Mouse (Mus musculus): ENCODE measurements around the gene Panx1.

Gene Panx1

DNA sequence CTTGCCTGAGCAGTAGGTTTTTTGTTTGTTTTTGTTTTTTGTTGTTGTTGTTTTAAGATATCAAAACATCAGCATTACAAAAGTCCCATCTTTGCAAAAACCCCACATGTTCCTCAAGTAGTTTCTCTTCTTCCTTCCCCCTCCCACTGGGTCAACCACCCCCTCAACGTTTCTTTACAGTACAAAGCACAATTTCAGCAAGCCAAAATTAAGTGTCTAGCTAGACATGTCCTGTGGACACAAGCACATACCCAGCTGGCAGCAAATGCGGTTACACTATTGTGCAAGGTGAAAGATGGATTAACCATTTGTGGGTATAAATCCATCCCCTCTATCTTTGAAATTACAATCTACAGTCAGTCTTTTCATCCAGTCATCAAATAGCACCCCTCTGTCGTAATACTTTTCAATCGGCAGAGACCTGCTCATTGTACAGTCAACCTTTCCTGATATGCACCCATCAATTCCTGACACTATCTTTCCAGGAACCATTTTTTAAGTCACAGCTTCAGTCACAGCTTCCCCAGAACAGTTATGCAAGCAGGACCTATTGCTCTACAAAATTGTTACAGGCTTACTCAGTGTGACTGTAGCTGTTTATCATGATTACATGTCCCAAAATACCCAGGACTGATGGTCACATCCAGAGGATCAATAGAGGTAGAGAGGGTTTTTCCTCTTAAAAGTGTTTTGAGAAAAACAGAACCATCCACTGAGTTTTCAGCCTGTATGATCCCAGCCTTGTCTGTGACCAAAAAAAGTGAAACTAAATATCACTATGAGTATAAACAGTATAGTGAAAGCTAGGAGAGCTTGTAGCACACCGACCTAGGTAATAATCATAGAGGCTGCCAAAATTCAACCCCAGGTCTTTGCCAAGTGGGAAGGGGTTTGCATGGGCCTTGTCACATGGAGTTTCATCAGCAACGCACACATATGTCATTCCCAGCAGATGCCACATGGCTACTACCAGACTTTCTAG is 70.7 kb downstream of the Panx1 start:
- in situ Hi-C loops (cut with MseI, MboI), result no loop called here

DNA sequence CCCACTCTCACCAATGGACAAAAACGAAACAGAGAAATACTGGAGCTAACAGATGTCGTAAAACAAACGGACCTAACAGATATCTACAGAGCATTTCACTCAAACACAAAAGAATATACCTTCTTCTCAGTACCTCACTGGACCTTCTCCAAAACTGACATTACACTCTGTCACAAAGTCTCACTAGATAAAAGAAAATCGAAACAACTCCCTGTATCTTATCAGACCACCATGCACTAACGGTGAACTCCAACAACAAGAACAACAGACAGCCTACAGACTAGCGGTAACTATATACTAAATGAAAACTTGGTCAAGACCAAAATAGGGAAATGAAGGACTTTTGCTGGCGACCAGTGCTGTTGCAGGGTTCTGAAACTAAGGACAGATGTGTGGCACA is 71.5 kb downstream of the Panx1 start:
- in situ Hi-C loops (cut with MseI, MboI), result no loop called here

DNA sequence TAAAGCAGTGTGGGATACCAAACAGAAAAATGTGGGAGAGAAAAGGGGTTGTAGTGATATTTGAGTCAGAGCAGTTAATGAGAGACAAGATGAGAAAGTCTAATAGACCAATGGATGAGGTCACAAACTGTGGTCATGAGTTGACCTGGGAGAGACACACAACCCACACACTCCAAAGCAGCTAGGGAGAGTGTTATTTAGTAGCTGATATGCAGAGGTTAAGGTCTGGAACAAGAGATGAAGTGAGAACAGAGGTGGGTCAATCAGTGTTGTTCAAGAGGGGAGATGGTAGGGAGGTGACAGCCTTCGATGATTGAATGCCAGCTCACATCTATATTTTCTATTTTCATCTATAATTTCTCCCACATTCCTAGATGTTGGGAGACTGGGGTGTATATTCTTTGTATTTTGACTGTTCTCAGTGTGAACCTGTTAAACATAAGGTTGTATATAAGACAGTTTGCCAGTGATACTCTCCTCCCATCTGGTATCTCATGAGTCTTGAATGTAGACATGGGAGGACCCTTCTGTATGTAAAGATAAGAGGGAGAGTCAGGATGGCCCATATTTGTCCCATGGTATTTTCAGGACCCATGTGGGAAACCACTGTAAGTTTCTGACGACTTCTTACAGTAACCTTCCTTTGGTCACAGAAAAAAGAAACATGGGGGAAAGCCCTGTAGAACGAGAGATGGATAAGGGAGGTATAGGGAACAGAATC is 74.3 kb downstream of the Panx1 start:
- in situ Hi-C loops (cut with MseI, MboI), result no loop called here

DNA sequence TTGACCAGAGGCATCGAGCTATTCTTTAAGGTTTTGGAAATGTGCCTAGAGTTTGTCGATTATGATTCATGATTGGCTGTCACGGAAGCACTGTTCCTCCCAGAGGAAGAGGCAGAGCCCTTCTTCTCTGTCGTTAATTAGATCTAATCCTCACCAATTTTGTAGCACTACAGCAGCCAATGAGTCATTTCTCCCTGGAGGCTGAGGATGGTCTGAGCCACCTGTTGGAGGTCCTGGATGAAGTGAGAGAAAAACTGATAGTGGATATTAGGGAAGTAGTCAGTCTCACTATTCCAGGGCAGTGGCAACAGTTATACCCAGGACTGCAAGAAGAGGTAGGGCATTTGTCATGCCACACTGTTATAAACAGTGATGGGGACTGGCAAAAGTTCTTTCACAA is 75.1 kb downstream of the Panx1 start:
- in situ Hi-C loops (cut with MseI, MboI), result no loop called here

DNA sequence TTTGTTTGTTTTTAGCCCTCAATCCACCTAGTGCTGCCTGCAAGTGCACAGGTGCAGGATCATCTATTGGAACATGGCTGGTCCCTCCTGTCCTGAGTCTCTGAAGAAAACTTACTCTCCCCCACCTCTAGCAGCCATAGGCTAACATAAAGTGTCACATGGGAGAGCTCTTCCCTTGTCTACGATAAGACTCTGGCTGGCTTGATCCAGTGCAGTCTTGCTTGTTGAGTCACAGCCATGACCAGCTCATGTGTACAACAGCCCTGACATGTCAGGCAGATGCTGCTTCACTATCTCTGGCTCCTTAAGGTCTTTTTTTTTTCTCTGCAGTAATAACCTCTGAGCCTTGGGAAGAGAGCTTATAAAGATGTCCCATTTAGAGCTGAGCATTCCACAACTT is 77.7 kb downstream of the Panx1 start:
- in situ Hi-C loops (cut with MseI, MboI), result no loop called here

GRCm38 (mm10) chr9:14966787-14967186 is 78.5 kb downstream of the Panx1 start:
- in situ Hi-C loops (cut with MseI, MboI), result no loop called here

DNA sequence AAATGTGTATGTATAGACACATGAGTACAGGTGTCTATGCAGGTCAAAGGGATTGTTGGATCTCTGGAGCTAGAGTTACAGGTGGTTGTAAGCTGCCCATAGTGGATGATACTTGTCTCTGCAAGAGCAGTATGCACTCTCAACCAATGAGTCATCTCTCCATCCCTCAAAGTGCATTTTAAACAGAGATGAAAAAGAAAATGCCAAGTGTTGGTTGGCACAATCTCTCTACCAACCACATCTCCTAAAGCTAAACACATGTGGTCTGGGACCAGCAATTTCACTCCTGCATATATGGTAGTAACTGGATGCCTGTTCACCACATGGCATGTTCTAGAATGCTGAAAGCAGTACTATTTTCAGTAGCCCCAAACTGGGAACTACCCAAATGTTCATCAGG is 79.9 kb downstream of the Panx1 start:
- in situ Hi-C loops (cut with MseI, MboI), result no loop called here

DNA sequence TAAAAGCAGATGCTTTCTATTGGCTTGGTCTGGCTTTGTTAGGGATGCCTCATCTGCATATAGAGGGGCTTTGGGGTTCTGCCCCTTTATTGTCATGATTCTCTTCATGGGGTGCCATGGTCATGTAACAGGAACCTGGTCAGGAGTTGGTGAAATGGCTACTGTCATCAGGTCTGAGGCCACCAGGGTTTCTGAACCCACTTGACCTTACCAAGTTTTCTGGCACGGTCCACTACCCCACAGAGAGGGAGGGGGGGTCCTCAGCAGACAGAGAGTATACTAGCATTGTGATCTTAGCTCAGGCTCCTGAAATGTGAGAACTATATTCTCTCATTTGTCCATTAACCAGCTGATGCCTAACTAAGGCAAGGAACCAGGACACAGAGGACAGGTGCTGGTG is 82.5 kb downstream of the Panx1 start:
- in situ Hi-C loops (cut with MseI, MboI), result no loop called here

- in situ Hi-C loops (cut with MseI, MboI), result no loop called here
Observed at GRCm38 (mm10) chr9:14954659-14955058, 90.6 kb downstream of the Panx1 start.
